Mouse (Mus musculus): ENCODE results near the gene Cks1b. TPM values are rescaled to one million over a fixed set of nuclear protein-coding genes. Genes with fewer than 3 reads are reported as not detected.

The Cks1b gene
- 266 and 291 TPM in 2 replicates for polyA plus RNA-seq (2015; fragmentation: Nextera tagmentation; extraction: Ambion mirVana)

DNA sequence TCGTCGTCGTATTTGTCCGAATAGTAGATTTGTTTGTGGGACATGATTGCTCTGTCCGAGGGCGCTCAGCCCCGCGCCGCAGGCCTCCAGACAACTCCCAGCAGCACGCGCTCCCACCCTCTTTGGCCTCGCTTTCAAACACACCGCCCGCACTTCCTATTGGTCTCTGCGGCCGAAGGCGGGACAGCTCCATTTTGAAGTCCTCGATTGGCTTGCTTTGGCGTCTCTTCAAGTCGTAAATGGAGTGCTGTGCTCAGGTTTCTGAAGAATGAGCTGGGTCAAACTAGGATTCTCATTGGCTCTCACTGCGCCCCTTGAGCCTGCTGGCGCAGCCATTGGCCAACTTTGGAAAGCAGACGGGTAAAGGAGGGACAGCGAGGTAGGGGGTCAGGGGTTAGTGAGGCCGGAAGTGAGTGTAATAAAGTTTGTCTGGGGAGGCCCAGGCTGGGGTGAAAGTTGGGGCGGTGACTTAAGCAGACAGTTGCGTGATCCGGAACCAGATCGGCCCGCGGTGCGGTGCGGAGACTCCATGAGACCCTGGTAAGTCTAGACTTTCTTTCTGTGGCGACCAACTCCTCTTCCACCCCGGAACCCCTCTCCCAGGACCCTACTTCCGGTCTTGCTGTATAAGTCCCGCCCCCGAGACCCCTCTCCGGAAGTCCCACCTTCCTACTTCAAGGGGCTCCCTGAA is at the start of gene Cks1b, which contains the start of gene Shc1:
Gene Cks1b (minus strand): TSS at position 214 of the 691 bp plus-strand sequence.
Gene Shc1 (plus strand): TSS at position 274 of the 691 bp plus-strand sequence.
- ATAC-seq (replicated peaks; ENCODE audit: insufficient number of reproducible peaks, insufficient read depth, low FRiP score, low read depth): peak; percentile 91
- under 1% methylated on average over 36 of the region's 39 CpGs for WGBS
- peaks cover 43% of the 10 kb centered on the region for H3K4me1 ChIP-seq (replicated peaks)

GRCm38 (mm10) chr3:89458965-89459807 is 41.0 kb upstream of the Cks1b start:
- Histone ChIP-seq H3K9me3 (replicated peaks) (no peaks in the 10 kb centered on the region), H3K27me3 (no peaks in the 10 kb centered on the region), H3K4me1 (replicated peaks) (peaks cover 23% of the 10 kb centered on the region), H3K4me3 (peak overlapping the region; percentile 76), H3K4me2 (peak overlapping the region; percentile 89), H3K9ac (peak overlapping the region; percentile 79), H3K27ac (peak overlapping the region; percentile 86), H3K36me3 (no peaks in the 10 kb centered on the region)
- WGBS: 1% methylated on average over 34 of the region's 36 CpGs
- ATAC-seq (replicated peaks; ENCODE audit: insufficient number of reproducible peaks, insufficient read depth, low FRiP score, low read depth): peak; percentile 85

More for the DNA sequence above, at the start of gene Cks1b, which contains the start of gene Shc1:
- Histone ChIP-seq H3K27me3 (no peaks in the 10 kb centered on the region), H3K4me3 (peak within 1 kb of the TSS; percentile 70), H3K9me3 (replicated peaks) (no peaks in the 10 kb centered on the region), H3K36me3 (peaks cover 28% of the 10 kb centered on the region), H3K27ac (peak within 1 kb of the TSS; percentile 99), H3K9ac (peak within 1 kb of the TSS; percentile 72), H3K4me2 (peak within 1 kb of the TSS; percentile 71)

GRCm38 (mm10) chr3:89458372-89458964 is 40.3 kb upstream of the Cks1b start:
- no peak overlapping the region for H3K9ac ChIP-seq

GRCm38 (mm10) chr3:89456726-89457665 is 38.8 kb upstream of the Cks1b start:
- peaks cover 23% of the 10 kb centered on the region for H3K4me1 ChIP-seq (replicated peaks)
- H3K27ac ChIP-seq: no peak overlapping the region
- ATAC-seq (replicated peaks; ENCODE audit: insufficient number of reproducible peaks, insufficient read depth, low FRiP score, low read depth): no peak
- H3K9me3 ChIP-seq (replicated peaks): no peaks in the 10 kb centered on the region
- no peaks in the 10 kb centered on the region for H3K36me3 ChIP-seq
- H3K4me2 ChIP-seq: no peak overlapping the region
- no peak overlapping the region for H3K4me3 ChIP-seq
- H3K9ac ChIP-seq: no peak overlapping the region
- H3K27me3 ChIP-seq: no peaks in the 10 kb centered on the region
- 38% methylated on average over 10 of the region's 10 CpGs for WGBS

More at GRCm38 (mm10) chr3:89458372-89458964, 40.3 kb upstream of the Cks1b start:
- WGBS: 36% methylated on average over 13 of the region's 13 CpGs
- Histone ChIP-seq H3K4me3 (peak overlapping the region; percentile 76), H3K27ac (peak overlapping the region; percentile 86), H3K36me3 (no peaks in the 10 kb centered on the region), H3K4me2 (peak overlapping the region; percentile 89), H3K4me1 (replicated peaks) (peaks cover 23% of the 10 kb centered on the region), H3K9me3 (replicated peaks) (no peaks in the 10 kb centered on the region), H3K27me3 (no peaks in the 10 kb centered on the region)
- ATAC-seq (replicated peaks; ENCODE audit: insufficient number of reproducible peaks, insufficient read depth, low FRiP score, low read depth): no peak

- Histone ChIP-seq H3K4me1 (replicated peaks) (peaks cover 35% of the 10 kb centered on the region), H3K4me2 (no peak overlapping the region), H3K4me3 (no peak overlapping the region), H3K27ac (no peak overlapping the region), H3K9ac (no peak overlapping the region), H3K36me3 (no peaks in the 10 kb centered on the region), H3K27me3 (no peaks in the 10 kb centered on the region), H3K9me3 (replicated peaks) (no peaks in the 10 kb centered on the region)
- ATAC-seq (replicated peaks; ENCODE audit: insufficient number of reproducible peaks, insufficient read depth, low FRiP score, low read depth): no peak
- 83% methylated on average over 1 of the region's 1 CpGs for WGBS
These were observed 37.7 kb upstream of the Cks1b start for GRCm38 (mm10) chr3:89455786-89456285.

DNA sequence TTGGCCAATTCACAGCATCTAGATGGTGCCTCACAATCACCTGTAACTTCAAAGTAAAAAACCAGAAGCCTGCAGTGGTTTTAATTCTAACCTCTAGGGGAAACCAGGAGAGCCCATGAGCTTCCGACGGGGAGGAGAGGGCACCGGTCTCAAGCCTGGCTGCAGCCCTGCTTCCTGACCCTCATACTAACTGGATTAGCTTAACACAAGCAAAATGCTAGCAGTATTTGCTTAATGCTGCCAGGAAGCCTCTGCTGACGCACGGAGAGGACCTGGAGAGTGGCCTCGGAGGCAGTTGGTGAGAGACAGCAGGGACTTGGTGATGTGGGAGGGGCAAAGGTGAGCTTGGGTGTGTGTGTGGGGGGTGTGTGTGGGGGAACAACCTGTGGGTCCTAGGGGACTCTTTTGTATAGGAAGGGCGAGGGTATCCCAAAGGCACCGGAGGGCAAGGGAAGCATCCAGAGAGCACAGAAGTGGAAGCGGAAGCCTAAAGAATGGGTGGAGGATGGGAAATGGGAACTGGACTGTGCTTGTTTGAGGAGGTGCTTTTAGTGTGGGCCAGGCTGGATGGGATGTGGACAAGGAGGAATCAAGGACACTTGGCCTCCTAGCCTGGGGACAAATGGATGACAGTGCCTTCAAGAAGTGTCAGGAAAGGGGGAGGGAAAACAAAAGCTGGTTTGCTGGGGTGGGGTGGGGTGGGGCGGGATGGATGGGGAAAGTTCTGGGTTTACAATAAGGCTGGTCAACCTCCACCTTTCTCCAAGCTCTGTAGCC is 36.4 kb upstream of the Cks1b start, which contains the start of gene Pmvk:
Gene Pmvk (plus strand): TSS at position 141 of the 777 bp plus-strand sequence.
- H3K27me3 ChIP-seq: no peaks in the 10 kb centered on the region
- no peaks in the 10 kb centered on the region for H3K36me3 ChIP-seq
- H3K9me3 ChIP-seq (replicated peaks): no peaks in the 10 kb centered on the region
- no peak within 1 kb of the TSS for H3K4me3 ChIP-seq
- H3K9ac ChIP-seq: no peak within 1 kb of the TSS
- H3K27ac ChIP-seq: no peak within 1 kb of the TSS
- no peak within 1 kb of the TSS for H3K4me2 ChIP-seq
- ATAC-seq (replicated peaks; ENCODE audit: insufficient number of reproducible peaks, insufficient read depth, low FRiP score, low read depth): no peak
- WGBS: 56% methylated on average over 10 of the region's 10 CpGs
- peaks cover 32% of the 10 kb centered on the region for H3K4me1 ChIP-seq (replicated peaks)

DNA sequence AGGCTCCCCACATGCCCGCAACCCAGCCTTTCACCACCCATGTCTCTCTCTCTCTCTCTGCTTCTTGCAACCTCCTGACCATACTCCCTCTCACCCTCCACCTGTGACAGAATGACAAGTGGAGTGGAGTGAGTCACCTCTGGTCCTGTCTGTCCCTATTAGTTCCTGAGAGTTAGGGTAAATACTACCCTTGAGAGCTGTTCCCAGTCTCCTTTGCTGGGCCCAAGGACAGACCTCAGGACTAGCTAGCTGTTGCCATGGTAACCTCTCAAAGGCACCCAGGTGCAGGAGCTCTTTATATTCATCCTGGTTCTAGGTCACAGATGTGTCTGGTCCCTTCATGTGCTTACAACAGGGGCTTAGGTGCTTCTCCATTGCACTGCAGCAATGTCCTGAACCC is 33.7 kb upstream of the Cks1b start:
- no peaks in the 10 kb centered on the region for H3K27me3 ChIP-seq
- H3K9ac ChIP-seq: no peak overlapping the region
- H3K9me3 ChIP-seq (replicated peaks): no peaks in the 10 kb centered on the region
- H3K4me2 ChIP-seq: no peak overlapping the region
- no peak overlapping the region for H3K27ac ChIP-seq
- H3K36me3 ChIP-seq: peaks cover 3% of the 10 kb centered on the region; the same call in 1 of the 2 replicates
- no peak overlapping the region for H3K4me3 ChIP-seq
- H3K4me1 ChIP-seq (replicated peaks): peaks cover 38% of the 10 kb centered on the region
- ATAC-seq (replicated peaks; ENCODE audit: insufficient number of reproducible peaks, insufficient read depth, low FRiP score, low read depth): no peak
- 53% methylated on average over 1 of the region's 1 CpGs for WGBS

- peak overlapping the region; percentile 38; the same call in 1 of the 2 replicates for H3K4me2 ChIP-seq
- no peaks in the 10 kb centered on the region for H3K27me3 ChIP-seq
- ATAC-seq (replicated peaks; ENCODE audit: insufficient number of reproducible peaks, insufficient read depth, low FRiP score, low read depth): peak; percentile 53
- peaks cover 37% of the 10 kb centered on the region for H3K4me1 ChIP-seq (replicated peaks)
- H3K9ac ChIP-seq: no peak overlapping the region
- H3K9me3 ChIP-seq (replicated peaks): no peaks in the 10 kb centered on the region
- WGBS: 30% methylated on average over 7 of the region's 7 CpGs
- peak overlapping the region; percentile 88 for H3K27ac ChIP-seq
- H3K36me3 ChIP-seq: peaks cover 22% of the 10 kb centered on the region
- H3K4me3 ChIP-seq: no peak overlapping the region
These were observed 31.4 kb upstream of the Cks1b start for GRCm38 (mm10) chr3:89449541-89449940.

GRCm38 (mm10) chr3:89448720-89449537 is 30.7 kb upstream of the Cks1b start:
- H3K4me1 ChIP-seq (replicated peaks): peaks cover 37% of the 10 kb centered on the region
- H3K4me3 ChIP-seq: peak overlapping the region; percentile 13; the same call in 1 of the 2 replicates
- peaks cover 26% of the 10 kb centered on the region for H3K36me3 ChIP-seq
- H3K9ac ChIP-seq: 0 out of 2 replicates have a peak overlapping the region, but pooled peaks have one; percentile 7
- peak; percentile 75 for ATAC-seq (replicated peaks; ENCODE audit: insufficient number of reproducible peaks, insufficient read depth, low FRiP score, low read depth)
- no peaks in the 10 kb centered on the region for H3K27me3 ChIP-seq
- peak overlapping the region; percentile 88 for H3K27ac ChIP-seq
- 34% methylated on average over 13 of the region's 13 CpGs for WGBS
- no peaks in the 10 kb centered on the region for H3K9me3 ChIP-seq (replicated peaks)
- peak overlapping the region; percentile 38 for H3K4me2 ChIP-seq
